Mouse (Mus musculus) liver, embryonic 16.5 days (tissue): ENCODE data around the gene Col4a1. TPM values are rescaled to one million over a fixed set of nuclear protein-coding genes. Genes with fewer than 3 reads are reported as not detected.
A peak's percentile ranks its signal among the peaks of the same experiment; 100 is the strongest.

Source experiments
- ATAC-seq: fragments of 200-750 bp; cut with Nextera tagmentation; 2 replicates; pipeline ENCODE4 v1.8.0; 2017; ENCODE audit warnings: low read depth, mild to moderate bottlenecking, moderate number of reproducible peaks, moderate library complexity
- H3K27ac ChIP-seq: fragments of 300-500 bp; sonication (generic); 2 replicates; pipeline ENCODE4 v1.5.1; 2014; ENCODE audit warnings: mild to moderate bottlenecking, low read length
- H3K27me3 ChIP-seq: fragments of 300-500 bp; sonication (generic); 2 replicates; pipeline ENCODE4 v1.6.1; 2014; ENCODE audit warnings: low read depth, low read length, mixed read lengths; ENCODE audit not compliant: control insufficient read depth, insufficient read depth
- H3K36me3 ChIP-seq: fragments of 300-500 bp; sonication (generic); 2 replicates; pipeline ENCODE4 v1.6.1; 2014; ENCODE audit warnings: mild to moderate bottlenecking; ENCODE audit not compliant: control insufficient read depth, insufficient read depth
- H3K4me1 ChIP-seq: fragments of 300-500 bp; sonication (generic); 2 replicates; pipeline ENCODE4 v1.6.1; 2014; ENCODE audit warnings: low read depth, low read length, mixed read lengths; ENCODE audit not compliant: control insufficient read depth
- H3K4me2 ChIP-seq: fragments of 300-500 bp; sonication (generic); 2 replicates; pipeline ENCODE4 v1.6.1; 2014; ENCODE audit warnings: low read depth, low read length, mixed read lengths
- H3K4me3 ChIP-seq: fragments of 300-500 bp; sonication (generic); 2 replicates; pipeline ENCODE4 v1.5.1; 2014; ENCODE audit warnings: low read depth, mild to moderate bottlenecking, low read length
- H3K9ac ChIP-seq: fragments of 300-500 bp; sonication (generic); 2 replicates; pipeline ENCODE4 v1.6.1; 2014; ENCODE audit warnings: low read depth, low read length
- H3K9me3 ChIP-seq: fragments of 300-500 bp; sonication (generic); replicated peaks from 2 replicates; pipeline ENCODE4 v1.6.1; 2016; ENCODE audit warnings: low read length; ENCODE audit not compliant: control insufficient read depth
- WGBS: fragments of 180-500 bp; shearing (Covaris S2); extraction: QIAGEN DNeasy Blood & Tissue Kit; methylation state at CpG from one replicate; pipeline ENCODE4 v1.1.7; 2014; ENCODE audit not compliant: insufficient replicate concordance; 5-methylcytosine and 5-hydroxymethylcytosine counted together
- polyA plus RNA-seq: library from polyadenylated mRNA; unstranded; fragments of >200 nt; fragmentation: Nextera tagmentation; extraction: Ambion mirVana; gene quantifications from 2 replicates; pipeline ENCODE4 v1.2.1, GENCODE M21; 2015

The Col4a1 gene
- polyA plus RNA-seq, 1 experiment from 2014 or later, result 25.7 TPM

- ATAC-seq, result no peak
- no peak overlapping the region for H3K27ac ChIP-seq
- H3K36me3 ChIP-seq, result no peaks in the 10 kb centered on the region
- no peak overlapping the region for H3K4me3 ChIP-seq
- no peaks in the 10 kb centered on the region for H3K27me3 ChIP-seq
- H3K4me1 ChIP-seq, result no peaks in the 10 kb centered on the region
- WGBS, result 70% methylated on average over 6 of the region's 6 CpGs
- H3K9ac ChIP-seq, result no peak overlapping the region
- no peak overlapping the region for H3K4me2 ChIP-seq
- no peaks in the 10 kb centered on the region for H3K9me3 ChIP-seq
These were observed 38.7 kb upstream of the Col4a1 start for GRCm38 (mm10) chr8:11351355-11351754.

- H3K27ac ChIP-seq, result no peak overlapping the region
- H3K4me1 ChIP-seq, result no peaks in the 10 kb centered on the region
- H3K4me3 ChIP-seq, result no peak overlapping the region
- H3K9ac ChIP-seq, result no peak overlapping the region
- no peaks in the 10 kb centered on the region for H3K9me3 ChIP-seq
- no peaks in the 10 kb centered on the region for H3K27me3 ChIP-seq
- H3K36me3 ChIP-seq, result no peaks in the 10 kb centered on the region
- WGBS, result 55% methylated on average over 11 of the region's 11 CpGs
- H3K4me2 ChIP-seq, result no peak overlapping the region
- peak; percentile 24; the same call in 1 of the 2 replicates for ATAC-seq
These were observed 36.0 kb upstream of the Col4a1 start for GRCm38 (mm10) chr8:11348622-11349021.

- no peak for ATAC-seq
These were observed 35.1 kb upstream of the Col4a1 start for GRCm38 (mm10) chr8:11347699-11348098.

GRCm38 (mm10) chr8:11346225-11346624 lies 33.6 kb upstream of the Col4a1 start:
- no peaks in the 10 kb centered on the region for H3K36me3 ChIP-seq
- H3K27ac ChIP-seq, result no peak overlapping the region
- ATAC-seq, result no peak
- no peak overlapping the region for H3K9ac ChIP-seq
- H3K4me2 ChIP-seq, result no peak overlapping the region
- H3K9me3 ChIP-seq, result no peaks in the 10 kb centered on the region
- H3K4me3 ChIP-seq, result no peak overlapping the region
- H3K4me1 ChIP-seq, result no peaks in the 10 kb centered on the region
- no peaks in the 10 kb centered on the region for H3K27me3 ChIP-seq
- WGBS, result 63% methylated on average over 10 of the region's 10 CpGs

More at GRCm38 (mm10) chr8:11347699-11348098, 35.1 kb upstream of the Col4a1 start:
- H3K9me3 ChIP-seq, result no peaks in the 10 kb centered on the region
- no peaks in the 10 kb centered on the region for H3K27me3 ChIP-seq
- no peak overlapping the region for H3K27ac ChIP-seq
- no peaks in the 10 kb centered on the region for H3K36me3 ChIP-seq
- H3K4me1 ChIP-seq, result no peaks in the 10 kb centered on the region
- no peak overlapping the region for H3K9ac ChIP-seq
- 48% methylated on average over 9 of the region's 9 CpGs for WGBS
- H3K4me2 ChIP-seq, result no peak overlapping the region
- H3K4me3 ChIP-seq, result no peak overlapping the region

- H3K9me3 ChIP-seq, result no peaks in the 10 kb centered on the region
- no peaks in the 10 kb centered on the region for H3K27me3 ChIP-seq
- H3K36me3 ChIP-seq, result no peaks in the 10 kb centered on the region
- no peaks in the 10 kb centered on the region for H3K4me1 ChIP-seq
- H3K4me3 ChIP-seq, result no peak overlapping the region
- H3K4me2 ChIP-seq, result no peak overlapping the region
- no peak overlapping the region for H3K27ac ChIP-seq
- ATAC-seq, result no peak
- no peak overlapping the region for H3K9ac ChIP-seq
- WGBS, result 64% methylated on average over 9 of the region's 9 CpGs
These were observed 31.8 kb upstream of the Col4a1 start for GRCm38 (mm10) chr8:11344459-11344858.

GRCm38 (mm10) chr8:11341111-11341566 lies 28.5 kb upstream of the Col4a1 start:
- ATAC-seq, result no peak
- H3K9ac ChIP-seq, result no peak overlapping the region
- H3K4me3 ChIP-seq, result no peak overlapping the region
- H3K27ac ChIP-seq, result no peak overlapping the region
- H3K4me1 ChIP-seq, result no peaks in the 10 kb centered on the region
- 8% methylated on average over 3 of the region's 3 CpGs for WGBS
- no peak overlapping the region for H3K4me2 ChIP-seq
- no peaks in the 10 kb centered on the region for H3K9me3 ChIP-seq
- no peaks in the 10 kb centered on the region for H3K36me3 ChIP-seq
- H3K27me3 ChIP-seq, result no peaks in the 10 kb centered on the region

GRCm38 (mm10) chr8:11340310-11341110 lies 27.9 kb upstream of the Col4a1 start:
- Histone ChIP-seq H3K9ac (no peak overlapping the region), H3K27me3 (no peaks in the 10 kb centered on the region), H3K36me3 (no peaks in the 10 kb centered on the region), H3K4me1 (no peaks in the 10 kb centered on the region), H3K27ac (no peak overlapping the region), H3K4me3 (no peak overlapping the region), H3K9me3 (no peaks in the 10 kb centered on the region), H3K4me2 (no peak overlapping the region)
- no peak; the same call in 1 of the 2 replicates for ATAC-seq
- 24% methylated on average over 12 of the region's 12 CpGs for WGBS

- Histone ChIP-seq H3K27me3 (no peaks in the 10 kb centered on the region), H3K36me3 (no peaks in the 10 kb centered on the region), H3K9ac (no peak overlapping the region), H3K9me3 (no peaks in the 10 kb centered on the region), H3K4me3 (no peak overlapping the region), H3K4me2 (no peak overlapping the region), H3K27ac (no peak overlapping the region), H3K4me1 (no peaks in the 10 kb centered on the region; the same call in 1 of the 2 replicates)
- ATAC-seq, result no peak
- WGBS, result 70% methylated on average over 9 of the region's 9 CpGs
These were observed 25.9 kb upstream of the Col4a1 start for GRCm38 (mm10) chr8:11338507-11338906.

- no peak for ATAC-seq
- Histone ChIP-seq H3K27me3 (no peaks in the 10 kb centered on the region), H3K36me3 (no peaks in the 10 kb centered on the region), H3K9me3 (no peaks in the 10 kb centered on the region), H3K9ac (no peak overlapping the region), H3K4me3 (no peak overlapping the region), H3K27ac (no peak overlapping the region), H3K4me1 (no peaks in the 10 kb centered on the region; the same call in 1 of the 2 replicates), H3K4me2 (no peak overlapping the region)
- WGBS, result 65% methylated on average over 10 of the region's 10 CpGs
These were observed 25.0 kb upstream of the Col4a1 start for GRCm38 (mm10) chr8:11337642-11338041.
